29 mouse cellular contexts compared by ENCODE assay signal in the genomic region with DNA sequence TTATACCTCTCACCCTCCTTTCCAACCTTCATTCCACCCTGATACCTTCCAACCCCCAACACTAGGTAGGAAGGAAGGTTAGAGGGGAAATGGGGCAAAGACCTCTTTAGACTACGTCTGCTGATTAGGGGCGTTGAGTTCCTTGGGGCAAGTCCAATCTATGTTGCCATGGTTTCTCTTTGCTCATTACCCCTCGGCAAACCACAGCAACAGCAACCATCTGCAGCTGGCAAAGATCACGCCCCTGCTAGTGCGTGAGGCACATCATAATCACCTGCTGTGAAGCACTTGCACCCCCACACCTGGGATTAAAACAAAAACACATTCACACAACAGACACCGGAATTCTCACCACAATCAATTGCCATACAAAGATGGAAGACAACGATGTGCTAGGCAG. TPM values are rescaled to one million over a fixed set of nuclear protein-coding genes. Genes with fewer than 3 reads are reported as not detected.
DNase-seq lines count a peak whose midpoint lies in the region; ATAC-seq and TF ChIP-seq lines count a peak whose summit lies in the region.
"Had no signal": no experiment of that assay in that cellular context is flagged by ENCODE, and none has a peak within 500 bp of the region (broad histone marks: within the 10 kb centered on the region; RNA-seq: fewer than 3 reads in every experiment).

No protein-coding gene starts in this region.

- no peak overlapping the region for H3K4me2 ChIP-seq in forebrain, embryonic 14.5 days (ENCODE audit: low read length)
- H3K4me2 ChIP-seq in forebrain, embryonic 11.5 days (ENCODE audit: low read depth, low read length, severe bottlenecking): no peak overlapping the region
- H3K4me2 ChIP-seq in CH12.LX (ENCODE audit: insufficient read depth, low read depth, poor library complexity, severe bottlenecking): no peak overlapping the region
- H3K4me2 ChIP-seq in forebrain, postnatal 0 days (ENCODE audit: low read depth): no peak overlapping the region
- H3K4me2 ChIP-seq: embryonic facial prominence, embryonic 12.5 days; heart, embryonic 13.5 days; limb, embryonic 12.5 days; liver, embryonic 11.5 days; stomach, embryonic 15.5 days had no signal

- H3K79me2 ChIP-seq in CH12.LX (replicated peaks; ENCODE audit: control insufficient read depth, extremely low read depth, insufficient read depth, poor library complexity, severe bottlenecking): no peaks in the 10 kb centered on the region

- TF ChIP-seq CTCF in CH12.LX (conservative IDR thresholded peaks at IDR 0.05 in 1 of 2, IDR thresholded peaks at IDR 0.05 in 1 of 2; ENCODE audit: low read depth in 2 of 2, low read length in 2 of 2): no peak
- TF ChIP-seq CTCF in forebrain, postnatal 0 days (IDR thresholded peaks at IDR 0.05; ENCODE audit: low read depth): no peak

- DNase-seq in forebrain, embryonic 14.5 days (ENCODE audit: low spot score): peak; percentile 50
- no peak for DNase-seq in forebrain, embryonic 11.5 days (ENCODE audit: low spot score)
- DNase-seq in layer of hippocampus, postnatal 10 days (ENCODE audit: low spot score in 2 of 2): peak; percentile 23 to 26
- DNase-seq in layer of hippocampus, postnatal 25 days (ENCODE audit: extremely low spot score in 1 of 2, low spot score in 1 of 2): no peak
- DNase-seq in CH12.LX (ENCODE audit: extremely low read depth): peak; percentile 28
- DNase-seq in forebrain, postnatal 0 days: peak; percentile 44
- DNase-seq in heart, adult 8-10 months (ENCODE audit: low spot score): no peak
- DNase-seq: adrenal gland, adult 2 months; cerebellum, adult 11-12 months; cerebellum, postnatal 25 days; gastrocnemius, postnatal 14 days; heart, adult 18-20 months; heart, postnatal 14 days; kidney, adult 18-20 months; kidney, postnatal 4 days; liver, postnatal 0 days; thymus, postnatal 25 days had no signal

- WGBS in forebrain, embryonic 14.5 days: 42% methylated on average over 7 of the region's 7 CpGs
- WGBS in forebrain, embryonic 11.5 days: 73% methylated on average over 7 of the region's 7 CpGs
- WGBS in forebrain, postnatal 0 days: 36% methylated on average over 7 of the region's 7 CpGs

- no peaks in the 10 kb centered on the region for H3K27me3 ChIP-seq in forebrain, embryonic 14.5 days (replicated peaks; ENCODE audit: control insufficient read depth, insufficient read depth, low read length)
- H3K27me3 ChIP-seq in forebrain, embryonic 11.5 days (ENCODE audit: control insufficient read depth, insufficient read depth, low read length): no peaks in the 10 kb centered on the region
- H3K27me3 ChIP-seq in CH12.LX (replicated peaks): no peaks in the 10 kb centered on the region
- H3K27me3 ChIP-seq in forebrain, postnatal 0 days (ENCODE audit: insufficient read depth, low read length): no peaks in the 10 kb centered on the region
- H3K27me3 ChIP-seq: embryonic facial prominence, embryonic 12.5 days; heart, embryonic 13.5 days; limb, embryonic 12.5 days; Patski; stomach, embryonic 15.5 days had no signal

- H3K36me3 ChIP-seq in forebrain, embryonic 14.5 days (ENCODE audit: control insufficient read depth, insufficient read depth, low read length): peaks cover 31% of the 10 kb centered on the region
- H3K36me3 ChIP-seq in forebrain, embryonic 11.5 days (ENCODE audit: control insufficient read depth, insufficient read depth, low read length): peaks cover 5% of the 10 kb centered on the region; the same call in 1 of the 2 replicates
- peaks cover 26 to 59% of the 10 kb centered on the region in 2 experiments for H3K36me3 ChIP-seq in CH12.LX (replicated peaks in 1 of 2; ENCODE audit: control insufficient read depth in 1 of 2, insufficient read depth in 1 of 2, low read length in 1 of 2)
- H3K36me3 ChIP-seq in forebrain, postnatal 0 days (ENCODE audit: insufficient read depth): no peaks in the 10 kb centered on the region

- H3K9ac ChIP-seq in forebrain, embryonic 14.5 days (ENCODE audit: low read length): no peak overlapping the region
- no peak overlapping the region for H3K9ac ChIP-seq in forebrain, embryonic 11.5 days (ENCODE audit: low read length)
- H3K9ac ChIP-seq in CH12.LX (ENCODE audit: insufficient read depth, low read depth): no peak overlapping the region
- H3K9ac ChIP-seq in forebrain, postnatal 0 days: no peak overlapping the region
- H3K9ac ChIP-seq: embryonic facial prominence, embryonic 12.5 days; heart, embryonic 13.5 days; limb, embryonic 12.5 days; liver, postnatal 0 days; stomach, embryonic 15.5 days had no signal

- TF ChIP-seq EP300 in CH12.LX (IDR thresholded peaks at IDR 0.05; ENCODE audit: low read length): no peak

- ATAC-seq in forebrain, embryonic 14.5 days: no peak
- ATAC-seq in forebrain, embryonic 11.5 days (replicated peaks; ENCODE audit: low FRiP score): no peak
- ATAC-seq in forebrain, postnatal 0 days: peak; percentile 42; the same call in 1 of the 2 replicates
- ATAC-seq: liver, postnatal 0 days; lung, postnatal 0 days; Patski had no signal

- no peak overlapping the region for H3K4me3 ChIP-seq in forebrain, embryonic 14.5 days (ENCODE audit: low read depth, low read length)
- no peak overlapping the region for H3K4me3 ChIP-seq in forebrain, embryonic 11.5 days (ENCODE audit: low read depth, low read length)
- no peak overlapping the region for H3K4me3 ChIP-seq in CH12.LX (replicated peaks in 1 of 3; ENCODE audit: low read depth in 2 of 3, low read length in 2 of 3, poor library complexity in 1 of 3)
- no peak overlapping the region for H3K4me3 ChIP-seq in forebrain, postnatal 0 days (ENCODE audit: low read depth, low read length)
- H3K4me3 ChIP-seq: embryonic facial prominence, embryonic 12.5 days; erythroblast, embryonic 14.5 days; heart, embryonic 13.5 days; limb, embryonic 12.5 days; stomach, embryonic 15.5 days had no signal

- H3K4me1 ChIP-seq in forebrain, embryonic 14.5 days (ENCODE audit: control insufficient read depth, insufficient read depth, low read length): no peaks in the 10 kb centered on the region
- no peaks in the 10 kb centered on the region for H3K4me1 ChIP-seq in forebrain, embryonic 11.5 days (replicated peaks; ENCODE audit: control insufficient read depth, insufficient read depth, low read length)
- H3K4me1 ChIP-seq in CH12.LX (ENCODE audit: control insufficient read depth in 1 of 2, insufficient read depth in 2 of 2): peaks cover 10 to 34% of the 10 kb centered on the region in 2 experiments
- no peaks in the 10 kb centered on the region for H3K4me1 ChIP-seq in forebrain, postnatal 0 days (ENCODE audit: insufficient read depth)
- H3K4me1 ChIP-seq: embryonic facial prominence, embryonic 12.5 days; heart, embryonic 13.5 days; stomach, embryonic 15.5 days had no signal

- no peak overlapping the region for H3K27ac ChIP-seq in forebrain, embryonic 14.5 days (ENCODE audit: low read depth, low read length)
- no peak overlapping the region for H3K27ac ChIP-seq in forebrain, embryonic 11.5 days (ENCODE audit: low read depth, low read length)
- no peak overlapping the region for H3K27ac ChIP-seq in CH12.LX (ENCODE audit: insufficient read depth, low read depth)
- no peak overlapping the region for H3K27ac ChIP-seq in forebrain, postnatal 0 days (ENCODE audit: low read depth, low read length)
- H3K27ac ChIP-seq: embryonic facial prominence, embryonic 12.5 days; heart, embryonic 13.5 days; limb, embryonic 12.5 days; macrophage; stomach, embryonic 15.5 days had no signal

- in situ Hi-C loops in CH12.LX (cut with MboI; ENCODE audit: low pct_ligation_motif_present, low pct_unique_long_range_greater_than_20kb, low sequenced_read_pairs): loop anchor here (5.0 kb wide), 1 partner anchor 85 kb away; the partner anchor contains the start of gene Denr

- H3K9me3 ChIP-seq in forebrain, embryonic 14.5 days (replicated peaks; ENCODE audit: control insufficient read depth, low read length): no peaks in the 10 kb centered on the region
- H3K9me3 ChIP-seq in forebrain, embryonic 11.5 days (ENCODE audit: control insufficient read depth, low read length): no peaks in the 10 kb centered on the region
- H3K9me3 ChIP-seq in CH12.LX (replicated peaks; ENCODE audit: low read length): no peaks in the 10 kb centered on the region
- no peaks in the 10 kb centered on the region for H3K9me3 ChIP-seq in forebrain, postnatal 0 days (ENCODE audit: low read length)
- H3K9me3 ChIP-seq: embryonic facial prominence, embryonic 12.5 days; G1E; heart, embryonic 13.5 days; limb, embryonic 12.5 days; stomach, embryonic 15.5 days had no signal

- dilution Hi-C loops in CH12.LX (cut with MboI; ENCODE audit: extremely low pct_ligation_motif_present, extremely low pct_unique_long_range_greater_than_20kb, low sequenced_read_pairs): no loop called here

- no peak for TF ChIP-seq POLR2A in CH12.LX (IDR thresholded peaks at IDR 0.05; ENCODE audit: low read depth, low read length)

- TF ChIP-seq RAD21 in CH12.LX (IDR thresholded peaks at IDR 0.05; ENCODE audit: low read depth, low read length): no peak

TF ChIP-seq in CH12.LX, 34 proteins besides CTCF, POLR2A, EP300 and RAD21 (continues in another document):
- TF ChIP-seq ZMIZ1 (IDR thresholded peaks at IDR 0.05; ENCODE audit: low read depth, low read length) (no peak), JUN (IDR thresholded peaks at IDR 0.05; ENCODE audit: insufficient read depth, low read depth, low read length) (no peak), KAT2A (IDR thresholded peaks at IDR 0.05; ENCODE audit: insufficient replicate concordance, low read length) (no peak)

RNA-seq across cellular contexts. Expression of gene Hcar2, which starts 42.6 kb away (rescaled TPM):
- polyA plus RNA-seq in forebrain, embryonic 14.5 days (2014; fragmentation: Nextera tagmentation; extraction: Ambion mirVana): not detected in 2 replicates
- polyA plus RNA-seq in forebrain, embryonic 11.5 days (2014; fragmentation: Nextera tagmentation; extraction: Ambion mirVana): not detected in 2 replicates
- not detected for total RNA-seq in layer of hippocampus, postnatal 10 days (2021)
- total RNA-seq in layer of hippocampus, postnatal 25 days (2021): under 1 TPM in 1 of 2 experiments, not detected in 1; 0.12 TPM
- total RNA-seq in CH12.LX (2012; rRNA removed) (not detected in 2 replicates), CH12.LX (2014; rRNA removed) (not detected in 2 replicates)
- polyA plus RNA-seq in CH12.LX (2012; ENCODE audit: insufficient read length, low read depth): not detected in 2 replicates
- not detected in 2 replicates for total RNA-seq in forebrain, postnatal 0 days (2014; rRNA removed)
- polyA plus RNA-seq in forebrain, postnatal 0 days (2015; fragmentation: Nextera tagmentation; extraction: Ambion mirVana): not detected in 2 replicates
- total RNA-seq in heart, adult 8-10 months (2022): 1 to 10 TPM in 1 of 4 experiments, under 1 TPM in 2, not detected in 1; 0.12 to 2.0 (median 0.22) TPM
- total RNA-seq: gastrocnemius, postnatal 14 days had no signal
- polyA plus RNA-seq: erythroblast, embryonic 14.5 days; G1E; kidney, embryonic 16.5 days; liver, embryonic 11.5 days; Patski had no signal

RNA-seq across cellular contexts. Expression of gene Hcar1, which starts 57.1 kb away (rescaled TPM):
- 0.17 and 0.27 TPM in 2 replicates for polyA plus RNA-seq in forebrain, embryonic 14.5 days (2014; fragmentation: Nextera tagmentation; extraction: Ambion mirVana)
- polyA plus RNA-seq in forebrain, embryonic 11.5 days (2014; fragmentation: Nextera tagmentation; extraction: Ambion mirVana): 0.05 and 0.21 TPM in 2 replicates
- total RNA-seq in layer of hippocampus, postnatal 10 days (2021): under 1 TPM; 0.66 to 0.85 TPM
- under 1 TPM; 0.61 to 0.74 TPM for total RNA-seq in layer of hippocampus, postnatal 25 days (2021)
- total RNA-seq in CH12.LX (2012; rRNA removed): not detected in 2 replicates
- not detected in 2 replicates for total RNA-seq in CH12.LX (2014; rRNA removed)
- polyA plus RNA-seq in CH12.LX (2012; ENCODE audit: insufficient read length, low read depth): not detected in 2 replicates
- total RNA-seq in forebrain, postnatal 0 days (2014; rRNA removed): 0.62 and 1.00 TPM in 2 replicates
- polyA plus RNA-seq in forebrain, postnatal 0 days (2015; fragmentation: Nextera tagmentation; extraction: Ambion mirVana): 0.60 and 0.61 TPM in 2 replicates
- total RNA-seq in heart, adult 8-10 months (2022): under 1 TPM; 0.31 to 0.52 (median 0.42) TPM
- total RNA-seq: neutrophil, adult 5-6 weeks had no signal
- polyA plus RNA-seq: erythroblast, embryonic 14.5 days; G1E; limb, embryonic 12.5 days; macrophage; Patski had no signal

Comparison
In these comparisons a context has a peak if more than half of its experiments do, and no peak if none do; other contexts are left out.
1. DNase-seq: peak in forebrain, embryonic 14.5 days (single experiment), layer of hippocampus, postnatal 10 days (2 of 2), CH12.LX (single experiment) and forebrain, postnatal 0 days (single experiment); none in forebrain, embryonic 11.5 days (single experiment), layer of hippocampus, postnatal 25 days (0 of 2) and heart, adult 8-10 months (single experiment).